In the genomic region with DNA sequence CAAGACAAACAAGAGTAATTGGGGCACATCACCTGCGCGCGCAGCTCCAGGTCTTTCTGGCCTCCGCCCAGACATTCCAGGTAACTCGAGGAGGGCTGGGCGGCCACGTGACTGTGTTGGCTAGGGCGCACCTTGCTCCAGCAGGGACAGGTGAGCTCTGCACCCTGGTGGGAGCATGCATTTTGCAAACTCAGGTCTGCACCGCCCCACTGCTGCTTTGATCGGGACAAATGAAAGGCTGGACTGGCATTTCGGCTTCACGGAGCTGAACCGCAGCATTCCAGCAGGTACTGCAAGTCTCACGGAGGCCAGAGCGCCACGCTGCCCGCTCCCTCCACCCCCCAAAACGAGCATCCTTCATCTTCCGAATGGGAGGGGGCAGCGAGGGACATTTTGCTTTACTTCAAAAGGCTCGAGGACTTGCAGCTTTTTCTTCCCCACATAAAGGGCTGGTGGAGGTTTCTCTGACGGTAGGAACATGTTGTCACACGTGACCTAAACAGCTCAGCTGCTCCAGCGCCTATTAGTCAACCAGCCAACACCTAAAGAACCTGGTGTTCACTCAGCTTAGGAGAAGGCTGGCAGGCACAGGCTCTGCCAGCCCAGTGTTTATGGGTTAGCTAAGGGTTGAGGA, we compare ENCODE assay signal across 8 mouse cellular contexts. TPM values are rescaled to one million over a fixed set of nuclear protein-coding genes. Genes with fewer than 3 reads are reported as not detected.
DNase-seq lines count a peak whose midpoint lies in the region; ATAC-seq and TF ChIP-seq lines count a peak whose summit lies in the region.

Gene Gm5148 (minus strand): TSS at position 320 of the 634 bp plus-strand sequence.

- peak; percentile 66 for ATAC-seq in limb, embryonic 13.5 days (ENCODE audit: low FRiP score, low read depth)
- ATAC-seq in midbrain, embryonic 12.5 days (ENCODE audit: low FRiP score, low read depth), result peak; percentile 63

- peak; percentile 96 for TF ChIP-seq EP300 in ES-Bruce4 (IDR thresholded peaks at IDR 0.05; ENCODE audit: insufficient read depth, low read depth, low read length)

- WGBS in limb, embryonic 13.5 days, result under 1% methylated on average over 24 of the region's 24 CpGs
- 4% methylated on average over 24 of the region's 24 CpGs for WGBS in midbrain, embryonic 12.5 days
- WGBS in small intestine, adult 2 months, result 11% methylated on average over 24 of the region's 24 CpGs

- peak; percentile 94 for DNase-seq in cerebellum, adult 11-12 months
- peak; percentile 82 for DNase-seq in forelimb bud, embryonic 11.5 days (ENCODE audit: low read depth, low spot score)
- DNase-seq in kidney, adult 9 months, result peak; percentile 97
- DNase-seq in gastrocnemius, adult 18-20 months (ENCODE audit: low spot score), result no peak

- TF ChIP-seq POLR2A in ES-Bruce4 (IDR thresholded peaks at IDR 0.05; ENCODE audit: insufficient read depth, low read length), result no peak
- 0 out of 2 replicates have a peak, but pooled peaks have one; percentile 19 for TF ChIP-seq POLR2A in small intestine, adult 2 months (IDR thresholded peaks at IDR 0.05; ENCODE audit: low read depth, low read length)

- peak; percentile 8 for TF ChIP-seq CTCF in ES-Bruce4 (IDR thresholded peaks at IDR 0.05; ENCODE audit: low read depth, low read length)
- TF ChIP-seq CTCF in small intestine, adult 2 months (IDR thresholded peaks at IDR 0.05; ENCODE audit: extremely low read depth, insufficient read length, insufficient replicate concordance, low read depth, low read length), result peak; percentile 25; the same call in 1 of the 2 replicates

- no peaks in the 10 kb centered on the region for H3K27me3 ChIP-seq in ES-Bruce4 (ENCODE audit: control insufficient read depth, insufficient read depth, low read length, poor library complexity, severe bottlenecking)
- no peaks in the 10 kb centered on the region for H3K27me3 ChIP-seq in limb, embryonic 13.5 days
- peaks cover 44% of the 10 kb centered on the region for H3K27me3 ChIP-seq in midbrain, embryonic 12.5 days
- H3K27me3 ChIP-seq in small intestine, adult 2 months (ENCODE audit: control insufficient read depth, insufficient read depth, low read length), result no peaks in the 10 kb centered on the region

- H3K9me3 ChIP-seq in ES-Bruce4 (replicated peaks; ENCODE audit: control insufficient read depth, insufficient read depth, low read length, poor library complexity, severe bottlenecking), result no peaks in the 10 kb centered on the region
- H3K9me3 ChIP-seq in limb, embryonic 13.5 days, result no peaks in the 10 kb centered on the region
- H3K9me3 ChIP-seq in midbrain, embryonic 12.5 days, result no peaks in the 10 kb centered on the region

- peak within 1 kb of the TSS; percentile 50 for H3K4me3 ChIP-seq in ES-Bruce4 (ENCODE audit: low read depth, low read length)
- peak within 1 kb of the TSS; percentile 45 for H3K4me3 ChIP-seq in limb, embryonic 13.5 days
- peak within 1 kb of the TSS; percentile 44 for H3K4me3 ChIP-seq in midbrain, embryonic 12.5 days
- peak within 1 kb of the TSS; percentile 64 for H3K4me3 ChIP-seq in small intestine, adult 2 months (ENCODE audit: low read depth, low read length)

- H3K27ac ChIP-seq in ES-Bruce4 (ENCODE audit: insufficient read depth, low read length), result no peak within 1 kb of the TSS
- peak within 1 kb of the TSS; percentile 88 for H3K27ac ChIP-seq in limb, embryonic 13.5 days
- peak within 1 kb of the TSS; percentile 50 for H3K27ac ChIP-seq in midbrain, embryonic 12.5 days (replicated peaks)
- peak within 1 kb of the TSS; percentile 96 for H3K27ac ChIP-seq in small intestine, adult 2 months (ENCODE audit: insufficient read depth, low read depth, low read length)

- H3K4me1 ChIP-seq in ES-Bruce4 (ENCODE audit: control insufficient read depth, insufficient read depth, low read length), result no peaks in the 10 kb centered on the region
- peaks cover 41% of the 10 kb centered on the region for H3K4me1 ChIP-seq in limb, embryonic 13.5 days
- peaks cover 22% of the 10 kb centered on the region for H3K4me1 ChIP-seq in midbrain, embryonic 12.5 days
- peaks cover 27% of the 10 kb centered on the region for H3K4me1 ChIP-seq in small intestine, adult 2 months (ENCODE audit: control insufficient read depth, insufficient read depth, insufficient read length, low read length)

- peak within 1 kb of the TSS; percentile 2; the same call in 1 of the 2 replicates for H3K9ac ChIP-seq in ES-Bruce4 (ENCODE audit: low read depth, poor library complexity, severe bottlenecking)
- peak within 1 kb of the TSS; percentile 56 for H3K9ac ChIP-seq in limb, embryonic 13.5 days
- peak within 1 kb of the TSS; percentile 50 for H3K9ac ChIP-seq in midbrain, embryonic 12.5 days (replicated peaks)

- H3K36me3 ChIP-seq in ES-Bruce4 (ENCODE audit: control insufficient read depth, insufficient read depth, low read length, poor library complexity, severe bottlenecking), result no peaks in the 10 kb centered on the region
- no peaks in the 10 kb centered on the region for H3K36me3 ChIP-seq in limb, embryonic 13.5 days
- no peaks in the 10 kb centered on the region for H3K36me3 ChIP-seq in midbrain, embryonic 12.5 days
- H3K36me3 ChIP-seq in small intestine, adult 2 months (ENCODE audit: control insufficient read depth, insufficient read depth, low read length), result no peaks in the 10 kb centered on the region

- H3K4me2 ChIP-seq in limb, embryonic 13.5 days (replicated peaks), result peak within 1 kb of the TSS; percentile 78
- peak within 1 kb of the TSS; percentile 71 for H3K4me2 ChIP-seq in midbrain, embryonic 12.5 days (replicated peaks)

RNA-seq across cellular contexts. Expression of gene Gm5148, which starts in this region (rescaled TPM):
- 3.0 and 3.1 TPM in 2 replicates for polyA plus RNA-seq in ES-Bruce4 (2011; ENCODE audit: insufficient read depth, insufficient read length, low read depth, missing spikeins)
- 5.6 and 7.5 TPM in 2 replicates for polyA plus RNA-seq in limb, embryonic 13.5 days (2015; fragmentation: Nextera tagmentation; extraction: Ambion mirVana)
- 2.5 and 3.3 TPM in 2 replicates for polyA plus RNA-seq in midbrain, embryonic 12.5 days (2016; fragmentation: Nextera tagmentation; extraction: Ambion mirVana)
- polyA plus RNA-seq in small intestine, adult 2 months (2012; rRNA removed), result 0.86 and 1.7 TPM in 2 replicates
- total RNA-seq in gastrocnemius, adult 18-20 months (2021), result under 1 TPM in 1 of 2 experiments, not detected in 1; 0.24 TPM

Comparison
In these comparisons a context has a peak if more than half of its experiments do, and no peak if none do; other contexts are left out.
1. H3K9ac ChIP-seq: peak in every context shown above with its lines; median percentile 56 in limb, embryonic 13.5 days; 50 in midbrain, embryonic 12.5 days; 2 in ES-Bruce4.